Mouse (Mus musculus): ENCODE results near the gene Sgsm3. TPM values are rescaled to one million over a fixed set of nuclear protein-coding genes. Genes with fewer than 3 reads are reported as not detected.

Gene Sgsm3
- polyA plus RNA-seq, 1 experiment from 2014 or later = 79.1 TPM

GRCm38 (mm10) chr15:81012359-81012758, 34.8 kb downstream of the Sgsm3 start:
- Histone ChIP-seq H3K4me3 (replicated peaks) (no peak overlapping the region), H3K36me3 (peaks cover 83% of the 10 kb centered on the region), H3K27me3 (replicated peaks) (no peaks in the 10 kb centered on the region), H3K9ac (replicated peaks) (no peak overlapping the region), H3K4me2 (no peak overlapping the region), H3K27ac (replicated peaks) (no peak overlapping the region), H3K4me1 (no peaks in the 10 kb centered on the region), H3K9me3 (replicated peaks) (no peaks in the 10 kb centered on the region)
- 92% methylated on average over 4 of the region's 4 CpGs for WGBS
- no peak for ATAC-seq (ENCODE audit: low FRiP score)

- no peak overlapping the region for H3K9ac ChIP-seq (replicated peaks)
- WGBS = 91% methylated on average over 7 of the region's 7 CpGs
- no peak overlapping the region for H3K4me3 ChIP-seq (replicated peaks)
- no peak for ATAC-seq (ENCODE audit: low FRiP score)
- no peaks in the 10 kb centered on the region for H3K27me3 ChIP-seq (replicated peaks)
- H3K36me3 ChIP-seq = peaks cover 89% of the 10 kb centered on the region
- no peaks in the 10 kb centered on the region for H3K4me1 ChIP-seq
- H3K4me2 ChIP-seq = no peak overlapping the region
- H3K9me3 ChIP-seq (replicated peaks) = no peaks in the 10 kb centered on the region
- H3K27ac ChIP-seq (replicated peaks) = no peak overlapping the region
Measured at GRCm38 (mm10) chr15:81013186-81013585, 35.6 kb downstream of the Sgsm3 start.

GRCm38 (mm10) chr15:81015068-81015744, 37.6 kb downstream of the Sgsm3 start:
- Histone ChIP-seq H3K27me3 (replicated peaks) (no peaks in the 10 kb centered on the region), H3K4me1 (no peaks in the 10 kb centered on the region), H3K36me3 (peaks cover 86% of the 10 kb centered on the region), H3K4me3 (replicated peaks) (no peak overlapping the region), H3K9ac (replicated peaks) (no peak overlapping the region), H3K27ac (replicated peaks) (no peak overlapping the region), H3K4me2 (no peak overlapping the region), H3K9me3 (replicated peaks) (no peaks in the 10 kb centered on the region)
- no peak for ATAC-seq (ENCODE audit: low FRiP score)
- WGBS = 83% methylated on average over 5 of the region's 5 CpGs

- no peak for ATAC-seq (ENCODE audit: low FRiP score)
- no peaks in the 10 kb centered on the region for H3K9me3 ChIP-seq (replicated peaks)
- no peak overlapping the region for H3K9ac ChIP-seq (replicated peaks)
- WGBS = 87% methylated on average over 10 of the region's 10 CpGs
- H3K4me1 ChIP-seq = no peaks in the 10 kb centered on the region
- H3K36me3 ChIP-seq = peaks cover 82% of the 10 kb centered on the region
- no peaks in the 10 kb centered on the region for H3K27me3 ChIP-seq (replicated peaks)
- no peak overlapping the region for H3K4me3 ChIP-seq (replicated peaks)
- H3K4me2 ChIP-seq = no peak overlapping the region
- no peak overlapping the region for H3K27ac ChIP-seq (replicated peaks)
Measured at GRCm38 (mm10) chr15:81016488-81016887, 38.9 kb downstream of the Sgsm3 start.

GRCm38 (mm10) chr15:81017308-81017707, 39.7 kb downstream of the Sgsm3 start:
- no peaks in the 10 kb centered on the region for H3K4me1 ChIP-seq
- no peak overlapping the region for H3K4me3 ChIP-seq (replicated peaks)
- 93% methylated on average over 7 of the region's 7 CpGs for WGBS
- no peak overlapping the region for H3K9ac ChIP-seq (replicated peaks)
- H3K36me3 ChIP-seq = peaks cover 80% of the 10 kb centered on the region
- H3K4me2 ChIP-seq = no peak overlapping the region
- no peak for ATAC-seq (ENCODE audit: low FRiP score)
- no peak overlapping the region for H3K27ac ChIP-seq (replicated peaks)
- no peaks in the 10 kb centered on the region for H3K9me3 ChIP-seq (replicated peaks)
- H3K27me3 ChIP-seq (replicated peaks) = no peaks in the 10 kb centered on the region

- peaks cover 7% of the 10 kb centered on the region; the same call in 1 of the 2 replicates for H3K4me1 ChIP-seq
Measured at GRCm38 (mm10) chr15:81021377-81021776, 43.8 kb downstream of the Sgsm3 start.

GRCm38 (mm10) chr15:81022437-81022836, 44.9 kb downstream of the Sgsm3 start:
- ATAC-seq (ENCODE audit: low FRiP score) = no peak
- H3K27me3 ChIP-seq (replicated peaks) = no peaks in the 10 kb centered on the region
- WGBS = 88% methylated on average over 7 of the region's 7 CpGs
- no peak overlapping the region for H3K4me2 ChIP-seq
- no peak overlapping the region for H3K27ac ChIP-seq (replicated peaks)
- H3K36me3 ChIP-seq = peaks cover 38% of the 10 kb centered on the region
- H3K9ac ChIP-seq (replicated peaks) = no peak overlapping the region
- H3K4me3 ChIP-seq (replicated peaks) = no peak overlapping the region
- peaks cover 17% of the 10 kb centered on the region for H3K4me1 ChIP-seq
- H3K9me3 ChIP-seq (replicated peaks) = no peaks in the 10 kb centered on the region

More at GRCm38 (mm10) chr15:81021377-81021776, 43.8 kb downstream of the Sgsm3 start:
- Histone ChIP-seq H3K27me3 (replicated peaks) (no peaks in the 10 kb centered on the region), H3K9ac (replicated peaks) (no peak overlapping the region), H3K36me3 (peaks cover 49% of the 10 kb centered on the region), H3K4me3 (replicated peaks) (no peak overlapping the region), H3K9me3 (replicated peaks) (no peaks in the 10 kb centered on the region), H3K4me2 (no peak overlapping the region), H3K27ac (replicated peaks) (no peak overlapping the region)
- WGBS = 86% methylated on average over 6 of the region's 6 CpGs
- no peak for ATAC-seq (ENCODE audit: low FRiP score)

- H3K36me3 ChIP-seq = peaks cover 24% of the 10 kb centered on the region
- H3K4me3 ChIP-seq (replicated peaks) = no peak overlapping the region
- H3K4me2 ChIP-seq = no peak overlapping the region
- no peak overlapping the region for H3K9ac ChIP-seq (replicated peaks)
- H3K4me1 ChIP-seq = peaks cover 23% of the 10 kb centered on the region
- no peaks in the 10 kb centered on the region for H3K9me3 ChIP-seq (replicated peaks)
- ATAC-seq (ENCODE audit: low FRiP score) = no peak
- H3K27ac ChIP-seq (replicated peaks) = no peak overlapping the region; the same call in 1 of the 2 replicates
- no peaks in the 10 kb centered on the region for H3K27me3 ChIP-seq (replicated peaks)
- 78% methylated on average over 9 of the region's 9 CpGs for WGBS
Measured at GRCm38 (mm10) chr15:81023842-81024241, 46.3 kb downstream of the Sgsm3 start.

GRCm38 (mm10) chr15:81026901-81027300, 49.3 kb downstream of the Sgsm3 start:
- Histone ChIP-seq H3K36me3 (peaks cover 4% of the 10 kb centered on the region; the same call in 1 of the 2 replicates), H3K4me3 (replicated peaks) (no peak overlapping the region), H3K4me1 (peaks cover 28% of the 10 kb centered on the region), H3K9me3 (replicated peaks) (no peaks in the 10 kb centered on the region), H3K27me3 (replicated peaks) (no peaks in the 10 kb centered on the region), H3K9ac (replicated peaks) (no peak overlapping the region), H3K27ac (replicated peaks) (no peak overlapping the region), H3K4me2 (no peak overlapping the region)
- WGBS = 86% methylated on average over 5 of the region's 5 CpGs
- no peak for ATAC-seq (ENCODE audit: low FRiP score)

- WGBS = 46% methylated on average over 8 of the region's 8 CpGs
- Histone ChIP-seq H3K36me3 (no peaks in the 10 kb centered on the region), H3K27ac (replicated peaks) (no peak overlapping the region), H3K4me1 (peaks cover 28% of the 10 kb centered on the region), H3K9ac (replicated peaks) (no peak overlapping the region), H3K9me3 (replicated peaks) (no peaks in the 10 kb centered on the region), H3K27me3 (replicated peaks) (no peaks in the 10 kb centered on the region), H3K4me3 (replicated peaks) (no peak overlapping the region), H3K4me2 (no peak overlapping the region)
- ATAC-seq (ENCODE audit: low FRiP score) = peak; percentile 72
Measured at GRCm38 (mm10) chr15:81027378-81028173, 50.0 kb downstream of the Sgsm3 start.

- ATAC-seq (ENCODE audit: low FRiP score) = no peak
- H3K4me1 ChIP-seq = peaks cover 50% of the 10 kb centered on the region
- no peak overlapping the region for H3K4me2 ChIP-seq
- no peak overlapping the region for H3K4me3 ChIP-seq (replicated peaks)
- H3K27me3 ChIP-seq (replicated peaks) = no peaks in the 10 kb centered on the region
- H3K27ac ChIP-seq (replicated peaks) = no peak overlapping the region
- no peaks in the 10 kb centered on the region for H3K36me3 ChIP-seq
- no peak overlapping the region for H3K9ac ChIP-seq (replicated peaks)
- no peaks in the 10 kb centered on the region for H3K9me3 ChIP-seq (replicated peaks)
- 72% methylated on average over 10 of the region's 10 CpGs for WGBS
Measured at GRCm38 (mm10) chr15:81030891-81031425, 53.4 kb downstream of the Sgsm3 start.

GRCm38 (mm10) chr15:81031611-81032010, 54.0 kb downstream of the Sgsm3 start:
- Histone ChIP-seq H3K27ac (replicated peaks) (no peak overlapping the region), H3K4me2 (no peak overlapping the region), H3K9me3 (replicated peaks) (no peaks in the 10 kb centered on the region), H3K4me1 (peaks cover 47% of the 10 kb centered on the region), H3K4me3 (replicated peaks) (no peak overlapping the region), H3K9ac (replicated peaks) (no peak overlapping the region), H3K36me3 (no peaks in the 10 kb centered on the region), H3K27me3 (replicated peaks) (no peaks in the 10 kb centered on the region)
- no peak for ATAC-seq (ENCODE audit: low FRiP score)
- WGBS = 91% methylated on average over 4 of the region's 4 CpGs
